Mouse (Mus musculus) mesoderm, embryonic 11.5 days (tissue): Measurements from ENCODE around the gene Gm648.
A peak's percentile ranks its signal among the peaks of the same experiment; 100 is the strongest.
"Not testable (repeated sequence)": the region's sequence is repeated elsewhere in the genome, so short reads cannot be mapped to it uniquely, and the experiment has no call there.

Experiments used
- DNase-seq: peaks from one replicate; pipeline ENCODE4 v3.0.0-alpha.2; 2012; ENCODE audit warnings: low read depth, low spot score

Gene Gm648

GRCm38 (mm10) chrX:56549506-56549905, at the start of gene Gm648:
Gm648 (minus strand) TSS chrX:56549606.
- no peak for DNase-seq

- peak; percentile 95 for DNase-seq
These were observed 48.7 kb upstream of the Gm648 start, which contains the start of gene Mmgt1 for GRCm38 (mm10) chrX:56597887-56598640. Mmgt1 (minus strand) TSS chrX:56598069.

- peak; percentile 4 for DNase-seq
These were observed 47.9 kb upstream of the Gm648 start for GRCm38 (mm10) chrX:56597219-56597886.

- DNase-seq = no peak
These were observed 28.8 kb upstream of the Gm648 start for GRCm38 (mm10) chrX:56578200-56578599.

- peak; percentile 33 for DNase-seq
These were observed 23.1 kb upstream of the Gm648 start for GRCm38 (mm10) chrX:56572465-56572864.

GRCm38 (mm10) chrX:56553584-56553983, 4.2 kb upstream of the Gm648 start:
- no peak for DNase-seq

- DNase-seq = peak; percentile 20
These were observed 12.2 kb downstream of the Gm648 start for GRCm38 (mm10) chrX:56537162-56537561.

GRCm38 (mm10) chrX:56531266-56531665, 18.1 kb downstream of the Gm648 start:
- peak; percentile 37 for DNase-seq

- not testable (repeated sequence) for DNase-seq
These were observed 25.0 kb downstream of the Gm648 start, which contains the start of gene Gm10477 for GRCm38 (mm10) chrX:56524442-56524841. Gm10477 (plus strand) TSS chrX:56524742.

GRCm38 (mm10) chrX:56497241-56497640, 52.2 kb downstream of the Gm648 start:
- no peak for DNase-seq
